Mouse (Mus musculus): ENCODE measurements at regions not wholly inside any gene's neighbourhood (a gene's known extent, or its start where the extent isn't known, plus 50 kb on each side); places are given as distances from the start of the nearest gene placed in this dataset.

DNA sequence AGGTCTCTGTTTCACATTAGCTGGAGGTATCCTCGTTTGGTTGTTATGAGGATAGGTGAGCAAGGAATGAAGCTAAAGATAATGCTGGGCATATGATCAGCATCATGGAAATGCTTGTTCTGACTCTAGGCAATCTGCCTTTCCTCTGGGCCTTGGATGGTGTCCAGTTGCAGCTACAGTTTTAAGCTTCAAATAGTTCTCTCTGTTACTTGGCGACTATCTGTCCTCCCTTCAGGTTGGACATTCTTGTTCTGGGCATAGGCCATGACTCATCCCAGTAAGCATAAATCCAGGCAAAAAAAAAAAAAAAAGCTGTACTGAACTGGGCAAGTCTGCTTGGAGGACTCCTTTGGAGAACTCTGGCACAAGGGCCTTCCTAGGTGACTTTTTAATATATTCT, 776.9 kb downstream of the Kcnma1 start:
- DNase-seq (ENCODE audit: low spot score), result peak; percentile 32

GRCm38 (mm10) chr14:23198676-23199075, 815.6 kb downstream of the Kcnma1 start:
- DNase-seq (ENCODE audit: low spot score), result no peak

DNA sequence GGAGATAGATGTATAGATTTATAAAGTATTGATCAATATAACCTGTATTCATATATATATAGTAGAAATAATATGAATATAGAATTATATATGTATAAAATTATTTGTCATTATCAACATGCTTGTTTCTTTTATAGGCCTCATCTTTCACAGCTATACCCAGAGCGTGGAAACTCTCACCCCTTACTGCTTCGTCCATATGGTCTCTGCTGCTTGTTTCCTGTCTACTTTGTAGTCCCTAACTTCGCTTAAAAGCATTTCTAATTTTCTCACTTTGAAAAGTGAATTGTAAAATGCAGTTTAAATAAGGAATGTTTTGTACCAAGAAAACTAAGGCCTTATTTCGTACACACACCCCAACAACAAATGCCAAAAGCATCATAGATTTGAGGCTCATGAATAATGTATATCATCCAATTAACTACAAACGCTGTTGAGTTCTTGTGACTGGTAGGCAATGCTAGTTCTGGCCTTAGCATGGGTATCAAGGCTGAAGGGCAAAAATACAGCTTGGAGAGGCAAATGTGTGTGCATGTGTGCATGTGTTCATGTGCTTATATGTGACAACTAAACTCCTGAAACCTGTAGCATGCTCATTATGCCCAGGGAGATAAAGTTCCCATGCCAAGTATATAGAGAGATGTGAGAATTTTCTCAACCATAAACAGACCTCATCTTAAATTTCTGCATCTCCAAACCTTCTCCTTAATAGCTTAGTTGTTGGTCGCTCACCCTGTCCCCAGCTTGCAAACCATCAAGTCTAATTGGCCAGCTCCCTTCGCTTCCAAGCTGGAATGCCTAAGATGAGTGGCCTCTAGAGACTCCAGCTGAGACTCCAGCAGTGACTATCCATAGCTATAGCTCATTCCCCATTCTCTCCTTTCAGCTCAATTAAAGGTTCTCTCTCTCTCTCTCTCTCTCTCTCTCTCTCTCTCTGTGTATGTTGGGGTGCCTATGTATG, 819.4 kb downstream of the Kcnma1 start:
- DNase-seq (ENCODE audit: low spot score), result no peak

GRCm38 (mm10) chr14:23192566-23192965, 821.7 kb downstream of the Kcnma1 start:
- DNase-seq (ENCODE audit: low spot score), result no peak

- no peak for DNase-seq (ENCODE audit: low spot score)
Observed at GRCm38 (mm10) chr14:23185359-23185758, 828.9 kb downstream of the Kcnma1 start.

- DNase-seq (ENCODE audit: low spot score), result no peak
Observed at GRCm38 (mm10) chr14:23169346-23169745, 844.9 kb downstream of the Kcnma1 start.

DNA sequence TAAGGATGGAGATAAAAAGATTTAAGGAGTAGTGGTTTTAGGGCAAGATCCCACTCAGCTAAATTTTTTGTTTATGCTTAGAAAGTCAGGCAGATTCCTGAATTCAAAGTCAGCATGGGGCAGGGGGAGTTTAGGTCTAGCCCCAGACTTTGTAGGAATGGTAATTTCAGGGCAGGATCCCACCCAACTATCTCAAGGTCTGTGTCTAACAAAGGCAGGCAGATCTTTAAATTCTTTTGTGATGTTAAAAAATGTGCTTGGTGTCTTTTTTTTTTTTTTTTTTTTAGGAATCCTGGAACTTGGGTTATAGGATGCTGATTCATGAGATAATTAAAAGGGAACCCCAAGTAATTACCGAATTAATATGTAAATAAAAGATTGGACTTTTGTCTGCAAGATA, 853.7 kb downstream of the Kcnma1 start:
- DNase-seq (ENCODE audit: low spot score), result no peak

GRCm38 (mm10) chr14:23150431-23150830, 863.9 kb downstream of the Kcnma1 start:
- no peak for DNase-seq (ENCODE audit: low spot score)

- DNase-seq (ENCODE audit: low spot score), result no peak
Observed at GRCm38 (mm10) chr14:23146981-23147380, 867.3 kb downstream of the Kcnma1 start.

DNA sequence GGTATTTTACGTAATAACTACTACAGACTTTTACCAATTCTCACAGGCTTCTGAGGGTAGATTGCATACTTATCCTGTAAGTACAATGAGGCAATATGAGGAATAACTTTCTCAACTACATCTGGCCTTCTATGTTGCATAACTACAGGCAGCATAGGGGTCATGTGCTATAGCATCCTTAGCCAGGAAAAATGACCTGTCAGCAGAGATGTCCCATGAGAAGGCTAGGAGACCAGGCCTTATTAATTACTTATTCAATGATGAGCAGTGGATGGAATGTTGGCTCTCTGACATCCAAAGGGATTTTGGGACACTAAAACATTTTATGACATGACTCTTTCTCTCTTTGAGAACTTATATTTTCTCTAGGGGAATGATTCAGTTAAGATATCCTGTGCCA, 873.9 kb downstream of the Kcnma1 start:
- no peak for DNase-seq (ENCODE audit: low spot score)

- DNase-seq (ENCODE audit: low spot score), result no peak
Observed at GRCm38 (mm10) chr14:23134723-23135122, 879.6 kb downstream of the Kcnma1 start.

DNA sequence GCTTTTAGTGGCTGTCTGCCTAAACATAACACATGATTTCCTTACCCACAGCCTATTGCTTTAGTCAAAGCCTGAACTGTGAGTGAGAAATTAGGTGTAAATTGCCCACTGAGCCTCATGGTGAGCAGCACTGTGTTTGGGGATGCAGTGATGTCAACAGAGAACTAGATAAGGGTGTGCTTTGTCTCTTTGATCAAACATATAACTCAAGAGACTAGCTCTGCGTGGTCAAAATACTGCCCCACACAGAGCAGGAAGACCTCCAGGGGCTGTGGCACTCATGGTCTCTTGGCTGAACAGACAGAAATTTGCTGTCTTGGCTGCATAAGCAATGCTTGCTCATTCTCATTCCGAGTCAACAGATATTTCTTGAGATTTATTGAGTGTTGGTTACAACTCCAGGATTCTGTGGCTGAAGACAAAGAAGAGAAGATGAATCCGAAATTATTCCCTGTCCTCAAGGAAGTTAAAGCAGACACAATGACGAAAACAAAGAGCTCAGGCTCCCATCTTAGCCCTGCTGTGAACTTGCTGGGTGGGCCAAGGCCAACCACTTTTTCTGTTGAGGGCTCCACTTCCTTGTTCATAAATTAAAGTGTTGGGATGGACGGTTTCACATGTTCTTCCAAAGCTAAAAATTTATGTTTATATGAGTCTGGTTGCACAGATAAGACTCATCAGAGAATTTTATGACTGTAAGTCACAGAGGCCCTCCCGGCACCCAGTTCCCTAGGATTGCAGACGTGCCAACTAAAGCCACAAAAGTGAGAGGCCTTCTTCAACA, 882.4 kb downstream of the Kcnma1 start:
- no peak for DNase-seq (ENCODE audit: low spot score)

DNA sequence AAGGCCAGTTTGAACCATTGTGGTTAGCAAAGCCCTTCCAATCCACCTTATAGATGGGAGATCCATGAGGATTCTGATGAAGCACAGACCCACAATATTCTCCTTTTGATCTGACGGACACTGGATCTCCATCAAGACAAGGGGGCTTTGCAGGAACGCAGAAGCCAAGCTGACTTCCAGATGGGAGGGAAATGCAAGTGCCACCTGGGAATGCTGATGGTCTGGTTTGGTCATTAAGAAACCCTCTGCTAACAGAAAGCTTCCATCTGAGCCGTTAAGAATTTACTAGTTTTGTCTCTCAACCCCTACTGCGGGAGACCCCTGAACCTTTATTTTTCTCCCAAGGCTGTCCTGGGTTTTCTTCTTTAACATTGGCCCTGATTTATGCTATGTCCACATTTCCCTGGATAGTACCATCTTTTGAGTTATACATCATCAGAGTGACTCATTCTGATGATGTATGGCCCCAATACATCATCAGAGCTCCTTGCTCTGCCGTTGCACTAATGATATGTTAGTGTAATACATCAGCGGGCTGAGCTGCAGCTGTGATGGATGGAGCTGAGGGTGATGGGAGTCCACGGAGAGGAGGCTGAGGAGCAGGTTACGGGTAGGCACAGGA, 898.3 kb downstream of the Kcnma1 start:
- no peak for DNase-seq (ENCODE audit: low spot score)

GRCm38 (mm10) chr14:23114910-23115309, 899.4 kb downstream of the Kcnma1 start:
- DNase-seq (ENCODE audit: low spot score), result no peak

GRCm38 (mm10) chr14:23114456-23114855, 899.8 kb downstream of the Kcnma1 start:
- DNase-seq (ENCODE audit: low spot score), result no peak

DNA sequence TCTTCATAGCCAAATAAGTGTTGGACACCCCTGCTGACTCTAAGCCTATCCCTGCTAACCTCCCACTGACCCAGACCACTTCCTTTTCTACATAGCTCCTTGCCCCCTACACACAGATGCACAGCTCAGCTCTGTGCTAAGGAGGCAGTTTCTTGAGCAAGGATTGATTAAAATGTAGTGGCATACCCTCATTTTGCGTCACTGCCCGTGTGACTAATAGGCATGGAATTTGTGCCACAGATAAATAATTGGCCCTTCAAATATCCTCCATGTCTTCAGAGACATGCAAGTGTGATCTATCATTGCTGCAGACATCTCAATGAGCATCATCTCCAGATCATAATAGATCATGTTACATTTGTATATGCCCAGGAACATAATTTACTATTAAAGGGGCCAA, 901.9 kb downstream of the Kcnma1 start:
- no peak for DNase-seq (ENCODE audit: low spot score)

DNA sequence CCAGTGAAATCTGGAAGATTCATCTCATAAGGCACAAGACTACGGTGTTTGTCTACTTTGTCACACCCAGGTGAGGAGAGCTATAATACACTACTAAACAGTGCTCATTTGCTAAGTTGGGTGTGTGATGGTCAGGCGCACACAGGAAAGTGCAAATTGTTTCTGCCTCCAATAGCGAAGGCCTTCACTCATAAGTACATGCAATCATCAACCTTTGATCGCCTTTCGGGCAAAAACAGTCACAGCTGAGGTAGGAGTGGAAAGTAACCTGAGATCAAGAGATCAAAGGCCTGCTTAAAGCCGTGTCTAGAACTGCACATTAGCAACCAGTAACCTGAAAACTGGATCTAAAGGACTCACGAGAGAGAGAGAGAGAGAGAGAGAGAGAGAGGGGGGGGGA, 905.7 kb downstream of the Kcnma1 start:
- DNase-seq (ENCODE audit: low spot score), result no peak

GRCm38 (mm10) chr14:23107466-23107865, 906.8 kb downstream of the Kcnma1 start:
- DNase-seq (ENCODE audit: low spot score), result no peak
